Comparison of ENCODE assay signal across 28 mouse cellular contexts in genomic region chr5:3961286-3961685, GRCm38 (mm10).
"Had no signal": no experiment of that assay in that cellular context is flagged by ENCODE, and none has a peak within 500 bp of the region (broad histone marks: within the 10 kb centered on the region; RNA-seq: fewer than 3 reads in every experiment).

No protein-coding gene starts in this region.

- H3K27me3 ChIP-seq: embryonic facial prominence, embryonic 12.5 days; embryonic facial prominence, embryonic 13.5 days; embryonic facial prominence, embryonic 15.5 days; forebrain, embryonic 12.5 days; forebrain, embryonic 13.5 days; forebrain, embryonic 15.5 days had no signal

- H3K9me3 ChIP-seq: embryonic facial prominence, embryonic 10.5 days; embryonic facial prominence, embryonic 12.5 days; embryonic facial prominence, embryonic 13.5 days; embryonic facial prominence, embryonic 15.5 days; forebrain, embryonic 10.5 days; forebrain, embryonic 12.5 days; forebrain, embryonic 13.5 days; forebrain, embryonic 15.5 days had no signal

- H3K4me1 ChIP-seq: embryonic facial prominence, embryonic 10.5 days; embryonic facial prominence, embryonic 12.5 days; embryonic facial prominence, embryonic 13.5 days; embryonic facial prominence, embryonic 15.5 days; forebrain, embryonic 10.5 days; forebrain, embryonic 12.5 days; forebrain, embryonic 13.5 days; forebrain, embryonic 15.5 days had no signal

- H3K4me2 ChIP-seq: embryonic facial prominence, embryonic 12.5 days; embryonic facial prominence, embryonic 13.5 days; embryonic facial prominence, embryonic 15.5 days; forebrain, embryonic 12.5 days; forebrain, embryonic 13.5 days; forebrain, embryonic 15.5 days had no signal

- H3K27ac ChIP-seq: embryonic facial prominence, embryonic 10.5 days; embryonic facial prominence, embryonic 12.5 days; embryonic facial prominence, embryonic 13.5 days; embryonic facial prominence, embryonic 15.5 days; forebrain, embryonic 10.5 days; forebrain, embryonic 12.5 days; forebrain, embryonic 13.5 days; forebrain, embryonic 15.5 days; gastrocnemius, adult 2 months; heart, adult 2 months had no signal

- DNase-seq: cerebellum, adult 8-10 months; cerebellum, adult 9-10 months; cerebellum, adult 9-11 months; cerebellum, postnatal 10 days; cerebellum, postnatal 14 days; cerebellum, postnatal 25 days; cerebellum, postnatal 36 days; embryo, embryonic 11 days; forebrain, postnatal 0 days; gastrocnemius, adult 2 months; gastrocnemius, postnatal 10 days; gastrocnemius, postnatal 14 days; gastrocnemius, postnatal 25 days; gastrocnemius, postnatal 36 days; heart, adult 11 months; heart, adult 18-20 months; heart, adult 2 months had no signal

- H3K4me3 ChIP-seq: embryonic facial prominence, embryonic 10.5 days; embryonic facial prominence, embryonic 12.5 days; embryonic facial prominence, embryonic 13.5 days; embryonic facial prominence, embryonic 15.5 days; erythroblast, embryonic 14.5 days; forebrain, embryonic 10.5 days; forebrain, embryonic 12.5 days; forebrain, embryonic 13.5 days; forebrain, embryonic 15.5 days; gastrocnemius, adult 2 months; heart, adult 2 months had no signal

- ATAC-seq: forebrain, embryonic 13.5 days; forebrain, embryonic 14.5 days; forebrain, embryonic 15.5 days; forebrain, embryonic 16.5 days; forebrain, postnatal 0 days had no signal

- H3K9ac ChIP-seq: embryonic facial prominence, embryonic 12.5 days; embryonic facial prominence, embryonic 13.5 days; embryonic facial prominence, embryonic 15.5 days; forebrain, embryonic 12.5 days; forebrain, embryonic 13.5 days; forebrain, embryonic 15.5 days; forebrain, postnatal 0 days had no signal
